Mouse (Mus musculus): ENCODE data around the gene Fam228b.
"Not testable (repeated sequence)": the region's sequence is repeated elsewhere in the genome, so short reads cannot be mapped to it uniquely, and the experiment has no call there.

Fam228b gene

DNA sequence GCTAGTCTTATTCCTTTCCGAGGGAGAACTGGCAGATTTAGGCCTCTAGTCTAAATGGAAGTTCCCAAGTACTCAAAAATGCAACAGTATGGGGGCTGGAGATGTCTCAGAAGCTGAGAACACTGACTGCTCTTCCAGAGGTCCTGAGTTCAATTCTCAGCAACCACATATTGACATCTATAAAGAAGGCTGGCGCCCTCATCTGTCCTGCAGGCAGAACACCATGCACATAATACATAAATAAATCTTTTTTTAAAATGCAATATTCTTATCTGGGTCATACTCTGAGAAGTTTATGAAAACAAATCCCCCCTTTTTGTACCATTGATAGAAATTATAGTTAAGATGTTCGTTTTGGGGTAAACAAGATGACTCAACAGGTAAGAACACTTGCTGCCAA is 26.9 kb downstream of the Fam228b start:
- no peak for DNase-seq (ENCODE audit: low read depth, low spot score)

DNA sequence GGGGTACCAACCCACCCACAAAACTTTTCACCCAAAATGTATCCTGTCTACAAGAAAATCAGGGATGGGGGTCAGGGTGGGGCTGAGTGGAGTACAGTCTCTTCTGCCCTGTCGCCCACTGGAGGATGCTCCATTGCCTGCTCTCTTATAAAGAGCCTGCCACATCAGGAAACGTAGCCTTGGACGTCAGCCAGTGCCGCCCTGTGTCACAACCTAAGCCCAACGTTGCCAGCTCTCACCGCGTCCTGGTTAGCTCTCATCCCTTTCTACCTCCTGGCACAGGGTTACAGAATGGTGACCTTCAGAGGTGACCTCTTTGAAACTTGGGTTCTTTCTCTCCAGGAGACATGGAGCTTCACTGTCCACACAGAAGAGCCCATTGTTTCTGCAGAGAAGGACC is 28.2 kb downstream of the Fam228b start:
- no peak for DNase-seq (ENCODE audit: low read depth, low spot score)

DNA sequence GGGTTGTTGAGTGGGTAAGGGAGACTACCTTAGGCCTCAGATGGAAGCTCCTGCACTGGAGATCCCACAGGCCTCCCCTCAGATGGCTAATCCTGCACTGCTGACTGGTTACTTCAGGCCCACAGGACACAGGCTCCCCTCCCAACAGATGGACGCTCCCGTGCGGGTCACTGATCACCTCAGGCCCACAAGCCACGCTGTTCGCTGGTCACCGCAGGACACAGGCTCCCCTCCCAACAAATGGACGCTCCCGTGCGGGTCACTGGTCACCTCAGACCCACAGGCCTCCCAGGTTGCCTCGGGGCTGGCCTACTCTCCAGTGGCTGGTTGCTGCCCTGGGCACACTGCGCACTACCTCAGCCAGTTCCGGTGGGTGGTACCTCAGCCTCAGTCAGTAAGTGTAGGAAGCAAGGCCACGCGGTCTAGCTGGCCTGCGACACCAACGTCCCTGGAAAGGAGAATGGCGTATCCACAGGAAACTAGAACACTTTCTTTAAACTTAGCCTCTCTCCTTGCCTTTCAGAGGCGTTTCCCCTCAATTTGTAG is 31.0 kb downstream of the Fam228b start, which contains the start of gene Fam228a:
TSS of gene Fam228a (minus strand) at position 400 of the 546 bp plus-strand sequence.
- DNase-seq (ENCODE audit: low read depth, low spot score): no peak

DNA sequence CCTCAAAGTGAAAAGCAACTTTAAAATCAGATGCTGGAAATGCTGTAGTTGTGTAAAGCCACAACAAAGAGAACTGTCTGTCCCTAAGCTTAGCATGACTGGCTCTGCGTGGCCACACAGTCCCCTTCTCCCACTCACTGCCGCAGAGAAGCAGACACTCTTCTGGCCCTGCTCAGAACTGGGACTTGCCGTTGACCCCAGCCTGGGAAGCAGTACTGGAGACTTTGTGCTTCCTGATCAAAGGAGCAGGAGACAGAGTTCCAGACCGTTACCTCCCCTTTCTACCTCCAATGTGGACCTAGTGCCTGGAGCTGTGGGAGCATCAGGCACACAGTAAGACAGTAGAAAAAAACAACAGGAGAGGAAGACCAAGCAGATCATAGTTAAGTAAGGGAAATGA is 36.7 kb downstream of the Fam228b start:
- no peak for DNase-seq (ENCODE audit: low read depth, low spot score)

DNA sequence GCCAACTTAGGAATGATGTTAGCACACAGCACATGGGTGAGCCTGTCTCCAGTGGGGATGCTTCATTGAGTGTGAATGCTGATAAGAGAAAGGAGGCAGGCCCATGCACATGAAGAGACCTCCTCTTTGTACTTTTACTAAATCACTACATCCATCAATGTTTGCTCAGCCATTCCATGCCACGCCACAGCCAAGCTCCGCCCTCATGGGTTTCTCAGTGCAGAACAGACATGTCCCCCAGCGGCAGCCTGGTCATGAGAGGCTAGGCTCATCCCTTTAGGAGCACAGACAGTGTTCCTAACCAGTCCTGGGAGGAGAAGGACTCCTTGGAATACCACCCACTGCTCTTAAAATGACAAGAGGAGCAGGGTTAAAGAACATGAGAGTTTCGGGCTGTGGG is 37.4 kb downstream of the Fam228b start:
- no peak for DNase-seq (ENCODE audit: low read depth, low spot score)

DNA sequence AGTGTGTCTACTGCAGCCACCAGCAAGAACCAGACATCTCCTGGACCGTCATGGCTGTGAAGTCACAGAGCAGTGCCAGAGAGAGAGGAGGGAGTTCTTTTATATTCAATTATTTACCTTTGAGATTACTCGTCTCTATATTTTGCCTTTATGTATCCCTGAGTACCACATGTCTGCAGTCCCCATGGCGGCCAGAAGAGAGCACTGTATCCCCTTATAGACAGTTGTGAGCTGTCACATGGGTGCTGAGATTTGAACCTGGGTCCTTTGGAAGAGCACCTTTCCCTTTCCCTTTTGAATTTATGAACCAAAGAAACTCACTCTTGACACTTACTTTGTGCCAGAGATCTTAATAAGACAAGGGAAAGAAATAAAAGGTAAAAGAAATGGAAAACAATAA is 39.9 kb downstream of the Fam228b start:
- DNase-seq (ENCODE audit: low read depth, low spot score): no peak

DNA sequence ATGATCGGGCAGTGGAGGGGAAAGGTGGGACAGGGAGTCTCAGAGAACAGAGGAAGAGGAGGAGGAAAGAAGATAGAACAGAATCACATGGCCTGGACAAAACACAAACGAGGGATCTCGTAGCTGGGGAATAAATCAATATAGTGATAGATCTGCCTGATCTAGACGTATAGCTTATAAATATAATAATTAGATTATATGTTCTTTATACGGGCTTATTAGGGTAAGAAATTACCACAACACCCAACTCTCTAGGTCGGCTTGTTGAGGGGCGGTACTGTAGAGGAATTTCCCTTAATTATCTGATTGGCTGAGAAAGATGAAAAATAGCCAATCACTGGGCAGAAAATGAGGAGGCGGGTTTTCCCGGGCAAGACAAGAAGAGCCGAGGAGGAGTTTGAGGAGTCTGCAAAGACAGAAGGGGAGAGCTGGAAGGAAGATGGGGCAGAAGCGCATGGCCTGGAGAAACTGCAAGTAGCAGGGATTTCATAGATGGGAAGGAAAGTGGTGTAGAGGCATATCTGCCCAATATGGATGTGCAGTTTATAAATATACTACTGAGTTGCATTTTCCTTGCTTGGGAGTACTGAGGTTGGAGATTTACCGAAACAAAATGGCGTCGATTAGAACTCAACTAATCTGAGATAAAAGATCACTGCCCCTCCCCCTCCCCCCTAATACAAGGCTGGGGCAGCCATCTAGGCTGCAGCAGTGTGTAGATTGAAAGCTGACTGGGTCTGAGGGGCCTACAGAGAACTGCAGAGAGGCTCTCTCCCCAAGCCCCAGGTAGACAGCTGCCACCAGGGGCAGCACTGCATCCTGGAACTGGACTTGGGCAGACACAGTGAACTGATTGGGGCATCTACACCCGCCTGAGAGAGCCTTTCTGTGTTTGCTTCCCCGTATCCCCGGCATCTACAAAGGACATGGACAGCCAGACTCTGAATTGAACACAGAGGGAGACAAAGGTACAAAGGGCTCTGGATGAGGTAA is 49.0 kb downstream of the Fam228b start:
- DNase-seq (ENCODE audit: low read depth, low spot score): no peak

DNA sequence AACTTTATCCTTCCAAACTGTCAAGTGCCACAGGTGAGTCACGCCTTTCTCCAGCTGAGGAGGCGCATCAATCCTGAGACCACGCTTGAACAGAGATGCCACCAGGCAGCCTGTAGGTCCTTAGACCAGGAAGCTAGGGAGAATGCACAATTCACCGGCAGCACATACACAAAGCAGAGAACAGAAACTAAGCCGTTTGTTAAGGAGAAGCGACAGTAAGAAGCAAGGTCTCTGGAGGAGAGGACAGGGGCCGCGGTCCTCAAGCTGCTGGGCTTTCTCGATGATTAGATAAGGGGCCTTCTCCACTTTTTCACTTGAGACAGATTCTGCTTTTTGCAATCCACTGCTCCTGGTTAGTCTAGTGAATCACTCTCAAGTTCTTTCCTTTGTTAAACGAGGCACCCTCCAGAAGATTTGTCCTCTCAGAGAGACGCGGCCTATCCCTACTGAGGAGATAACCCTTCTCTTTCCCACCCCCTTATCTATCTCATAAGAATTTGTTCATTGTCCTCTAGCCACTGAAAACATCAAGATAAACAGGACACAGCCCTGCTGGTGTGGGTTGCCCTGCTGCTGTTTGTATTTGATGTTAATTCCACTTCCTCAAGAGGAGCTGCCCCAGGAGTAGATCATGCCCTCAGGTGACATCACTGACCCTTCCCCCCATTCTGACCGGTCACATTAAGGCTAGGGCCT is 49.9 kb downstream of the Fam228b start:
- DNase-seq (ENCODE audit: low read depth, low spot score): no peak

DNA sequence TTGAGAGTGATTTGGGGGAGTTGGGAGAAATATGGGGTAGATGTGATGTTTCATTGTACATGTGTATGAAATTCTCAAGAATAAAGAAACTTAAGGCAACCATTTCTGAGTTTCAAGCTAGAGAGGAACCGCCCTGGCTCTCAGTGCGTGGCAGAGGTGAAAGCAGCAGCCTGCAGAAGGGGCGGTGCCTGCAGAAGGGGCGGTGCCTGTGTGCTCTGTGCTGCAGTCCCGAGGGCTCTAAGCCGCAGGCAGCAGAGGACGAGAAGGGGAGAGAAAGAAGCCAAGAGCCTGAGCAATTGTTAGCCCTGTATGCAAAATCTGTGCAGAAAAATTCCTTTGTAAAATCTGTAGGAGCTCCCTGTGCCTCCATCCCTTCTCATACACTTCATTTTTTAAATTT is 51.6 kb downstream of the Fam228b start:
- no peak for DNase-seq (ENCODE audit: low read depth, low spot score)

DNA sequence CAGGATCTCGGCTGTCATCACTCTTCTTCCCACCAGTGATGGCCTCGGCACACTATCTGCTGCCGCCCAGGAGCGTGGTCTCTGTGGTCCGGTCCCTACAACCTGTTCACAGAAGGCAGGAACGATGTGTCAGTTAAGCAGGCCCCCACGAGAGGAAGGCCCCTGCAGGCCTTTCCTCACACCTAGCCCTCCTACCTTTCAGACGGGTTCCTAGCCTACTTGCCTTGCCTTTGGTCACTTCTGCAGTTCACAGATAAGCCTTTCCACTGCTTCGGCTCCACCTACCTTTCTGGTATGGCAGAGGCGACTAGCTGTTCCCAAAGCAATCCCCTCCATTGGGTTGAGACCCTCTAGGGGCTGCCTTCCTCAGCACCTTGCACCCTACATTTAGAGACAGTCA is 53.5 kb downstream of the Fam228b start:
- DNase-seq (ENCODE audit: low read depth, low spot score): no peak

DNA sequence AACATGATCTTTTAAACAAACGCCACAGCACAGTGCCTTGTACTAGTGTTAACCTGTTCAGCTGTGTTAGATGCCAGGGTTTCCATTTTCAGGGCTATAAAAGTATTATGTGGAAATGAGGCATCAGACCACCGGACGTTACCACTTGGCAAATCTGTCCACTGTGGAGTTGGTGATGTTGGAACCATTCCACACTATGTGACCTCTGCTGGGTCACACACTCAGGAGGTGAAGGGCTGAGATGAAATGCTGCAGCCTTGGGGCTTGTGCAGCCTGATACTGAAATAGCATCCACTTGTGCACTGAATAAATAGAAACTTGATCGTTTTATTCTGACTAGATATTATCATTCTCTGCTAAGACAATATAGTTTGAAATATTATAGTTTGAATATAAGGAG is 55.7 kb downstream of the Fam228b start:
- no peak for DNase-seq (ENCODE audit: low read depth, low spot score)

DNA sequence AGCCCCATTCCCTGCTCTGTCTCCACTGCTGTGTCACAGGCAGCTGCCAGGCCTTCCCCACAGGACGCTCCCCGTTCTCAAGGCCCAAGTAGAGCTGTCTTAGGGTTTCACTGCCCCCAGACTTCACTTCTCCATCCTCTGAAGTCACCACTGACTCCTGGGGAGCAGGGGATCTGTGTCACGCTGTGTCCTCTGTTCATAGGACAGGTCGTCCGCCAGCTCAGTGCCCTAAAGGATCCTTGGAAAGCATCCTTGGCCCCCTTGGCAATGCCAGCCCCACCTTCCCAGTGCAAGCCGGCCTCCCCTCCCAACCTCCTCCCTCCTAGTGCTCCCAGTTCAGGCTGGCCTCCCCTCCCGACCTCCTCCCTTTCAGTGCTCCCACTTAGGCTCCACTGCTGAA is 59.1 kb downstream of the Fam228b start:
- DNase-seq (ENCODE audit: low read depth, low spot score): no peak

DNA sequence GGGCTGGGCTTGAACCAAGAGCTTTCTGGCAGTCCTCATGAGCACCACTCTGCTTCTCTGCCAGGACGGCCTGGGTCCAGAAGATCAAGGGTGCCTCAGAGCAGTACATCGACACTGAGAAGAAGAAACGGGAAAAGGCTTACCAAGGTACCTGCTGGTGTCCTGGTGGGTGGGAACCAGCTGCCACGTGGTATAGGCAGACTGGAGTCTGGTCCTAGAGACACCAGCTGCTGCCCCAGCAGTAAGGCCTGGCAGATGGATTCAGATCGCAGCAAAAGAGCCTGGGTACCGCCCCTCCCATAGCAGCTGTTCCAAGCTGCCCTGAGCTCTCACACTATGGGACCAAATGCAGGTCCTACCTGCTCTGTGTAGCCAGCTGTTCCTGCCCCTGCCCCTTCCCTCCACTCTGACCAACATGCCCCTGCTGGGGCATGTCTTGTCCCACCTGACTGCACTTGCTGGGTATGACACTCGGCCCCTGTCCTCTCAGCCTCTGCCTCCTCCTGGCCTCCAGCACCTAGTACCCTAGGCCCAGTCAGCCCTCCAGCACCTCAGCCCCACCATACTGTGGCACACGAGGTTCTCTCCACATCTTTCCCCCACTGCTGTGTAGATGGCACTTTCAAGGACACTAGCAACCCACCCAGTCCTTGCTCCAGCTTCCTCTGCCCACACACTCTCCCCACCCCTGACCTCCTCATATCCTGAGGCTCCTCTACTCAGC is 60.0 kb downstream of the Fam228b start:
- DNase-seq (ENCODE audit: low read depth, low spot score): no peak

DNA sequence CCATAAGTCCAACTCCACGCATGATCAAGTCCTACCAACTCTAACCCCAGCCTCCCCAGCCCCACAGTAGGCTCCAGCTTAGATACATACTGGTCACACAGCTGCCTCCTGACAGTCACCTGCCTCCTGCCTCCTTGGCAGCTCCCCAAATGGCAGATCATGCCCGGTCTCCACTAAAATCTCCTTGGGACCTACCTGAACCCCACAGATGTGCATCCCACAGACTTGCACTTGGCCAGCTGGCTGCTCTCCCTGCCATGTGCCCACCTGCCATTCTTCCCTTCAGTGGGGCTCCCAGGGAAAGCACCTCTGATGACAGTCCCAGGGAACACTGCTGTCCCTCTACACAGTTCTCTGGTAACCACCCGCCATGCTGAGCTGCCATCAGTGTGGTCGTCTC is 60.8 kb downstream of the Fam228b start:
- no peak for DNase-seq (ENCODE audit: low read depth, low spot score)

DNA sequence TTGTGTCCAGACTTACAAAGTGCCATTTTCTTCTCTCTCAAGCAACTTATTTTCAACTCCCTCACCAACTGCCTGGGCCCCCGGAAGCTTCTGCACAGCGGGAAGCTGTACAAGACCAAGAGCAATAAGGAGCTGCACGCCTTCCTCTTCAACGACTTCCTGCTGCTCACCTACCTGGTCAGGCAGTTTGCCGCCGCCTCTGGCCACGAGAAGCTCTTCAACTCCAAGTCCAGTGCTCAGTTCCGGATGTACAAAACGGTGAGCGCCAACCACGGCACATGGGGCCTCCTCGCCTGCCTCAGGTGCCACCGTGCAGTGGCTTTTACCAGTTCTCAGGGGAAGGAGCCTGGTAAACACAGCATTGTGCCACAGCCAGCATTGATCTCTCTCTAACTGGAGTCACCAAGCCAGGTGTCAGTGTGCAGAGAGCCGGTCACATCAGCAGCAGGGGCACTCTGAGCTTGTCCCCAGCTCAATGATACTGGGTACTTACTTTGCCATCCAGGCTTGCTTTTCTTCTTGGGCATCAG is 61.5 kb downstream of the Fam228b start:
- DNase-seq (ENCODE audit: low read depth, low spot score): no peak

DNA sequence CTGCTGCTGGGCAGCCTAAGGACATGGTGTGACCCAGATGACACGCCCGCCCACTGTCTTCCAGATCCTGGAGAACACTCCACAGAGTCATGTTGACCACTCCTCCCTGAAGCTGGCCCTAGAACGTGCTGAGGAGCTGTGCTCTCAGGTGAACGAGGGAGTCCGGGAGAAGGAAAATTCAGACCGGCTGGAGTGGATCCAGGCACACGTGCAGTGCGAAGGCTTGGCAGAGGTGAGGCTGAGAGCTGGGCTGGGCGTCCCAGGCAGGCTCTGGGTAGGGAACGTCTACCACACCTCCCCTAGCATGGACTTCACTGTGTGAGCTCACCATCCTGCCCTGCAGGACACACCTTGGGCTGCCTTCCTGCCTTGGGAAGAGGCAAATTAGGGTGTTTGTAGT is 62.2 kb downstream of the Fam228b start:
- no peak for DNase-seq (ENCODE audit: low read depth, low spot score)

DNA sequence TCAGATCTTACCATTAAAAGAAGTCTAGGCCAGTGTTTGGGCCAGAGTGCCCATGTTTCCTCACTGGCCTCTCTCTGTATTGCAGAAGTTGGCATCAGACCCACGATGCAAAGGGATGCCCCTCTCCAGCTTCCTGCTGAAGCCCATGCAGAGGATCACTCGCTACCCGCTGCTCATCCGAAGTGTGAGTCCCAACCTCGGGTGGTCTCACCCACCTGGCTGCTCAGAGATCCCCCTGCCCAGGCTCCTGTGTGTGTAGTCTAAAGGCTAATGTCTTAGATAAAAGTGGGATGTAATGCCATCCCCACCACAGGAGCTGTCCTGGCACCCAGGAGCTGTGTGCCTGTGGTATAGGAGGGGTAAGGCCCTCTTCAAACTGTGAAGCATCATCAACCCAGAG is 62.9 kb downstream of the Fam228b start:
- DNase-seq (ENCODE audit: low read depth, low spot score): no peak

DNA sequence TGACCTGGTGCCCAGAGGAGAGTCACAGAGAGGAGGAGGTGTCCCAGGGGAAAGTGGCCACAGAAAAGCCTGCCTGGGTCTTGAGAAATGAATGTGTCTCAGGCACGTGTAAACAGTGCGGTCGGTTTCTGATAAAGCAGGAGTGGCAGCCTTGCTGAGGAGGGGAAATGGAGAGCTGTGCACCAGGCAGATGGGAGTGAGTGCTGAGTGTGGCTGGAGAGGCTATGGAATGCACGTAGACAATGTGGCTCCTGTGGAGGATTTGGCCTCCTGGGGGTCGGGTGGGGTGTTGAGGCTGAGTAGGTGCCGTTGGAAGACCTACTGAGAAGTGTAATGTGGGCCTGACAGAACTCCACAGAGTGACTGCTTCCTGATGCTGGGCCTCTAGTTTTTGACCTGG is 63.4 kb downstream of the Fam228b start:
- DNase-seq (ENCODE audit: low read depth, low spot score): not testable (repeated sequence)

DNA sequence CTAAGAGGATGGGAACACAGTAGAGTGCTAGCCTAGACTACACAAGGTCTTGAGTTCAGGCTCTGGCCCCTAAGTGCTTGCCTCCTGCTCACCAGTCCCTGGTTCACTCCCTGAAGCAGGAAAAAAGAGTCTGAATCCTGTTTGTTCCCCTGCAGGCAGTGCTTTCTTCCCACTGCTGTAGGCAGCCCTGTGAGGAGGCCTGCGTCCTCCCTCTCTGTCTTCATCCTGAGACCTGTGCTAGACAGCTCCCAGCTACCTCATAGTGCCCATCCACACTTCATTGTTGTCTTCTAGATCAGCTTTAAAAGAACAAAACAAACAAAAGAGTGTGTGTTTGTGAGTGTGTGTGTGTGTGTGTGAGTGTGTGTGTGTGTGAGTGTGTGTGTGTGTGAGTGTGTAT is 74.5 kb downstream of the Fam228b start:
- no peak for DNase-seq (ENCODE audit: low read depth, low spot score)

DNA sequence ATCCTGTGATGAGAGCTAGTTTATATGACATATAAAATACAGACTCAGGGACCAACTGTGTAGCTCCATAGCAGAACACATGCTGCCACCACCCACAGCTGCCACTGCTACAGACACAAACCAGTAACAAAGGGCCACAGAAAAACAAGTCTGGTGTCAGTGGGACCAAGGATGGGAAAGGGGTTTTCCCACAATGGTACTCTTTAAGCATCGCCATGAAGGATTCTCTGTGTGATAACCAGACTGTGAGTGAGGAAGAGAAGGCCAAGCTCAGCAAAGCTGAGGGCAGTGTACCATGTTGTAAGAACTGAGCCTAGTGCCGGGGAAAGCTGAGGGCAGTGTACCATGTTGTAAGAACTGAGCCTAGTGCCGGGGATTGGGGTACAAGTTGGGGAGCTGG is 77.9 kb downstream of the Fam228b start:
- DNase-seq (ENCODE audit: low read depth, low spot score): peak; percentile 45

Data from telencephalon, adult 2 months (tissue).